Mouse (Mus musculus): ENCODE data around the gene Kcnj12. TPM values are rescaled to one million over a fixed set of nuclear protein-coding genes. Genes with fewer than 3 reads are reported as not detected.
A peak's percentile ranks its signal among the peaks of the same experiment; 100 is the strongest.

The Kcnj12 gene
- polyA plus RNA-seq, 1 experiment from 2014 or later = 0.30 TPM

GRCm38 (mm10) chr11:61024996-61025395, 2.6 kb downstream of the Kcnj12 start:
- Histone ChIP-seq H3K4me2 (no peak overlapping the region), H3K27ac (ENCODE audit: low read depth) (no peak overlapping the region), H3K4me3 (ENCODE audit: low read depth, low read length) (no peak overlapping the region), H3K36me3 (ENCODE audit: insufficient read depth) (no peaks in the 10 kb centered on the region), H3K4me1 (ENCODE audit: insufficient read depth) (no peaks in the 10 kb centered on the region), H3K27me3 (ENCODE audit: insufficient read depth, low read length) (peaks cover 50% of the 10 kb centered on the region), H3K9me3 (ENCODE audit: low read depth, low read length) (no peaks in the 10 kb centered on the region), H3K9ac (no peak overlapping the region)
- ATAC-seq (ENCODE audit: insufficient read depth) = peak; percentile 24; the same call in 1 of the 2 replicates
- DNase-seq = no peak
- WGBS = 58% methylated on average over 6 of the region's 6 CpGs
- TF ChIP-seq CTCF (IDR thresholded peaks at IDR 0.05; ENCODE audit: low read depth) = no peak

DNA sequence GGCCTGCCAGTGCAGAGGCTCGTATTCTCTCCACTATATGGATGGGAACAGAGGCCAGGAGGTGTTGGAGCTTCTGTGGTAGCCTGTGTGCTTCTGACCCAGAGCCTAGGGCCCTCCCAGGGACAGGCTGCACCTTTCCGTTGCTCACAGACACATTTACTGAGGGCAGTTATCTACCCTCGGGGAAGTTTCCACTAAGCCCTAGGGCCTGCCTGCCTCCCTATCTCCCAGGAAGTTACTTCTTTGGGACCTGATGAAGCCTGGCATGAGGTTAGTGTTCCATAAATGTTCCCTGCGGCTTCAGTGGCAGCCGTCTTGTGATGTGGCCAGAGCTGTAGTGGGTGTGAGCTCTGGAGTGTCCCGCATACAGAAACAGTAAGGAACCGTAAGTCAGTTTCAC, 3.2 kb downstream of the Kcnj12 start:
- Histone ChIP-seq H3K36me3 (ENCODE audit: insufficient read depth) (no peaks in the 10 kb centered on the region), H3K27me3 (ENCODE audit: insufficient read depth, low read length) (peaks cover 45% of the 10 kb centered on the region), H3K9ac (no peak overlapping the region), H3K4me1 (ENCODE audit: insufficient read depth) (no peaks in the 10 kb centered on the region), H3K27ac (ENCODE audit: low read depth) (no peak overlapping the region), H3K9me3 (ENCODE audit: low read depth, low read length) (no peaks in the 10 kb centered on the region), H3K4me3 (ENCODE audit: low read depth, low read length) (no peak overlapping the region), H3K4me2 (no peak overlapping the region)
- WGBS = 73% methylated on average over 7 of the region's 7 CpGs
- ATAC-seq (ENCODE audit: insufficient read depth) (no peak), DNase-seq (no peak)
- no peak for TF ChIP-seq CTCF (IDR thresholded peaks at IDR 0.05; ENCODE audit: low read depth)

DNA sequence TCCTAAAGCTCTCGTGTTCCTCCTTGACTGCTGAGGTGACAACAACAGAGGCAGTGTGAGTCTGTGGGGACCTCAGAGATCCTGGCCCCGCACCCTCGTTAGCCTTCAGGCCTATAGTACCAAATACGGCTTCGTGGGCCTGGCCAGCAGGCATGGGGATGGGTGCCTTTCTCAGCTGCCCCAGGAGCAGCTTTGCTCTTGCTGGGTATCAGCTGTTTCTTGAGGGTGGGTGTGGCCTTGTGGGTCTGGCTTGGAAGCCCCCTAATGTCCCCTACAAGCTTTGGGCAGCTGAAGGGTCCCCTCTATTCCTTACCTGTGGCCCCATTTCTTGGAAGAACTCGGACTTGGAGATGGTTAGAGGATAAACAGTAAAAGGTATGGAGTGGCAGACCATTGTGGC, 4.0 kb downstream of the Kcnj12 start:
- 81% methylated on average over 6 of the region's 6 CpGs for WGBS
- TF ChIP-seq CTCF (IDR thresholded peaks at IDR 0.05; ENCODE audit: low read depth) = no peak
- H3K9me3 ChIP-seq (ENCODE audit: low read depth, low read length) = no peaks in the 10 kb centered on the region
- no peak overlapping the region for H3K4me3 ChIP-seq (ENCODE audit: low read depth, low read length)
- no peak overlapping the region for H3K27ac ChIP-seq (ENCODE audit: low read depth)
- no peaks in the 10 kb centered on the region for H3K4me1 ChIP-seq (ENCODE audit: insufficient read depth)
- H3K27me3 ChIP-seq (ENCODE audit: insufficient read depth, low read length) = peaks cover 37% of the 10 kb centered on the region
- ATAC-seq (ENCODE audit: insufficient read depth) (no peak), DNase-seq (no peak)
- H3K9ac ChIP-seq = no peak overlapping the region
- H3K36me3 ChIP-seq (ENCODE audit: insufficient read depth) = no peaks in the 10 kb centered on the region
- no peak overlapping the region for H3K4me2 ChIP-seq

GRCm38 (mm10) chr11:61027160-61027559, 4.8 kb downstream of the Kcnj12 start:
- no peak overlapping the region for H3K27ac ChIP-seq (ENCODE audit: low read depth)
- H3K9me3 ChIP-seq (ENCODE audit: low read depth, low read length) = no peaks in the 10 kb centered on the region
- H3K36me3 ChIP-seq (ENCODE audit: insufficient read depth) = no peaks in the 10 kb centered on the region
- WGBS = 88% methylated on average over 4 of the region's 4 CpGs
- no peak overlapping the region for H3K4me3 ChIP-seq (ENCODE audit: low read depth, low read length)
- H3K27me3 ChIP-seq (ENCODE audit: insufficient read depth, low read length) = peaks cover 29% of the 10 kb centered on the region
- ATAC-seq (ENCODE audit: insufficient read depth) (no peak), DNase-seq (no peak)
- no peaks in the 10 kb centered on the region for H3K4me1 ChIP-seq (ENCODE audit: insufficient read depth)
- no peak for TF ChIP-seq CTCF (IDR thresholded peaks at IDR 0.05; ENCODE audit: low read depth)
- no peak overlapping the region for H3K9ac ChIP-seq
- no peak overlapping the region for H3K4me2 ChIP-seq

GRCm38 (mm10) chr11:61028211-61028950, 6.0 kb downstream of the Kcnj12 start:
- Histone ChIP-seq H3K9ac (no peak overlapping the region; the same call in 1 of the 2 replicates), H3K27ac (ENCODE audit: low read depth) (no peak overlapping the region), H3K4me3 (ENCODE audit: low read depth, low read length) (no peak overlapping the region), H3K4me2 (no peak overlapping the region), H3K9me3 (ENCODE audit: low read depth, low read length) (no peaks in the 10 kb centered on the region), H3K36me3 (ENCODE audit: insufficient read depth) (no peaks in the 10 kb centered on the region), H3K27me3 (ENCODE audit: insufficient read depth, low read length) (peaks cover 17% of the 10 kb centered on the region), H3K4me1 (ENCODE audit: insufficient read depth) (no peaks in the 10 kb centered on the region)
- ATAC-seq (ENCODE audit: insufficient read depth) = no peak
- no peak for DNase-seq
- WGBS = 54% methylated on average over 11 of the region's 11 CpGs
- TF ChIP-seq CTCF (IDR thresholded peaks at IDR 0.05; ENCODE audit: low read depth) = no peak

DNA sequence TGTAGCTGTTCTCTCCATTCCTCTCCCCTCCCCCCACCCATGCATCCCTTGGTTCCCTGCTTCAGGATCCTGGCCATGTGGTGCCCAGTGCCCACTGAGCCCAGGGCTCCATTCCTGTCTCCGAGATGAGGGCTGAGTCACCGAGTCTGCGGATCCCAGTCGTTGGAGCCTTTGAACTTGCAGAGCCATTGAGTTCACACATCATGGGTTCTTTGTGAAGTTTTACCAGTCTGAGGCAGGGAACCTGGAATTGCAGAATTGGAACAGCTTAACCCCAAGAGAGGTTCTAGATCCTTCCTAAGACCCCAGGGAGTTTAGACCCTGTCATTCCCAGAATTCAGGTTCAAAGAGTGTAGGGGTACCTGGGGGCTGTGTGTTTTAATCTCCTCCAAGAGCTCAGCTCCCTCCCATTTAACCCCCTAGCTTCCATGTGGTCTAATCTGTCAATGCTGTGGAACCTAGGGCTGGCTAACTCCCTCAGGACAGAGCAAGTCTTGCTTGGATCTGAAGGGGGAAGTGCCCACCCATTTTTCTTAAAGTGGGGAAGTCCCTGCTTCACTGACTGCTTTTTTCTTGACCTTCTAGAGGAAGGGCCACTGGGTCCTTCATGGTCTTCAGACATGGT, 6.9 kb downstream of the Kcnj12 start:
- TF ChIP-seq CTCF (IDR thresholded peaks at IDR 0.05; ENCODE audit: low read depth) = no peak
- Histone ChIP-seq H3K27ac (ENCODE audit: low read depth) (no peak overlapping the region), H3K4me2 (no peak overlapping the region), H3K4me1 (ENCODE audit: insufficient read depth) (no peaks in the 10 kb centered on the region), H3K9ac (no peak overlapping the region), H3K9me3 (ENCODE audit: low read depth, low read length) (no peaks in the 10 kb centered on the region), H3K27me3 (ENCODE audit: insufficient read depth, low read length) (peaks cover 9% of the 10 kb centered on the region), H3K4me3 (ENCODE audit: low read depth, low read length) (no peak overlapping the region), H3K36me3 (ENCODE audit: insufficient read depth) (no peaks in the 10 kb centered on the region)
- no peak for DNase-seq
- 52% methylated on average over 4 of the region's 4 CpGs for WGBS
- ATAC-seq (ENCODE audit: insufficient read depth) = no peak

DNA sequence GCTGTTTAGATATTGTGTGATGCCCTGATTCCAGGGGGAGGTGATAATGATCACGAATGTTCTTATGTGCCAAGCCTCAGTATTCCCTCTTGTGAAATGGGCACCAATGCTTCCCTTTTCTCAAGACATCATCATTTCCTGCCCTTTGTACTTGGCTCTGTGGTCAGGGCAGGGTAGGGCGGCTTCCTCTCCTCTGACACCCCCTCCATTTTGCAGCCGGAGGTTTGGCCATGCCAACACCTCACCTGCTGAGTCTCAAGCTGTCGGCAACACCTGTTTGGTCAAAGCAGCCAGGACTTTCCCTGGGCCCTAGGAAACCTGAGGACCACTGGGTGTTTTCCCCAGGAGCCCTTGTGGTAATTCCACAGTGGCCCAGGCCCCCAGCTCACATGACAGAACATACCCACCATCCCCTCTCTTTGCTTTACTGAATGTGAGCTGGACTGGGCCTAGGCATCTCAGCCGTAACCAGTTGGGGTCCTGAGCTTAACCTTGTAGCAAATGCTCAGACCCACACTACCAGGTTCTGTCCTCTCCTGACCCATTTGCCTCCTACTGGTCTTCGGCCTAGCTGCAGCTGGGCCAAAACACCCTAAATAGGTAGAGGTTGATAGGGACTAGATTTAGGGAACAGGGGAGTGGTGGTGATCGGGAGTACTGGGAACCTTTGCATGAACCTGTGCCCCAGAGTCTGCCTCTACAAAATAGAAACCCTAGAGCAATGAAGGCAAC, 7.7 kb downstream of the Kcnj12 start:
- Histone ChIP-seq H3K4me1 (ENCODE audit: insufficient read depth) (no peaks in the 10 kb centered on the region), H3K27ac (ENCODE audit: low read depth) (no peak overlapping the region), H3K27me3 (ENCODE audit: insufficient read depth, low read length) (peaks cover under 1% of the 10 kb centered on the region; the same call in 1 of the 2 replicates), H3K4me2 (no peak overlapping the region), H3K9ac (no peak overlapping the region), H3K9me3 (ENCODE audit: low read depth, low read length) (no peaks in the 10 kb centered on the region), H3K4me3 (ENCODE audit: low read depth, low read length) (no peak overlapping the region), H3K36me3 (ENCODE audit: insufficient read depth) (no peaks in the 10 kb centered on the region)
- TF ChIP-seq CTCF (IDR thresholded peaks at IDR 0.05; ENCODE audit: low read depth) = no peak
- ATAC-seq (ENCODE audit: insufficient read depth) (no peak), DNase-seq (no peak)
- 85% methylated on average over 7 of the region's 7 CpGs for WGBS

Measured in lung, embryonic 14.5 days (tissue).